Mouse (Mus musculus) lung, postnatal 0 days (tissue): ENCODE results near the gene Slc38a2. TPM values are rescaled to one million over a fixed set of nuclear protein-coding genes. Genes with fewer than 3 reads are reported as not detected.
A peak's percentile ranks its signal among the peaks of the same experiment; 100 is the strongest.

ENCODE experiments used
- ATAC-seq: fragments of 200-750 bp; cut with Nextera tagmentation; 2 replicates; pipeline ENCODE4 v1.8.0; 2017; ENCODE audit warnings: moderate library complexity
- DNase-seq: peaks from one replicate; pipeline ENCODE4 v3.0.0-alpha.2; 2016; ENCODE audit warnings: low spot score
- H3K27ac ChIP-seq: fragments of 300-500 bp; sonication (generic); 2 replicates; pipeline ENCODE4 v1.5.1; 2014; ENCODE audit warnings: antibody characterized with exemption, mild to moderate bottlenecking, low read length, mixed read lengths
- H3K27me3 ChIP-seq: fragments of 300-500 bp; sonication (generic); replicated peaks from 2 replicates; pipeline ENCODE4 v1.6.1; 2014; ENCODE audit warnings: low read length, mixed read lengths; ENCODE audit not compliant: insufficient read depth
- H3K36me3 ChIP-seq: fragments of 300-500 bp; sonication (generic); 2 replicates; pipeline ENCODE4 v1.6.1; 2014; ENCODE audit warnings: low read length, mixed read lengths; ENCODE audit not compliant: insufficient read depth
- H3K4me1 ChIP-seq: fragments of 300-500 bp; sonication (generic); 2 replicates; pipeline ENCODE4 v1.6.1; 2014; ENCODE audit warnings: antibody characterized with exemption, low read depth, low read length, mixed read lengths; ENCODE audit not compliant: insufficient read depth
- H3K4me2 ChIP-seq: fragments of 300-500 bp; sonication (generic); replicated peaks from 2 replicates; pipeline ENCODE4 v1.6.1; 2014; ENCODE audit warnings: low read depth, mild to moderate bottlenecking, low read length, moderate library complexity, mixed read lengths
- H3K4me3 ChIP-seq: fragments of 300-500 bp; sonication (generic); 2 replicates; pipeline ENCODE4 v1.5.1; 2014; ENCODE audit warnings: low read depth, low read length
- H3K9ac ChIP-seq: fragments of 300-500 bp; sonication (generic); replicated peaks from 2 replicates; pipeline ENCODE4 v1.6.1; 2014; ENCODE audit warnings: low read depth, mild to moderate bottlenecking
- H3K9me3 ChIP-seq: fragments of 300-500 bp; sonication (generic); 2 replicates; pipeline ENCODE4 v1.6.1; 2016; ENCODE audit warnings: low read length, mixed read lengths
- CTCF ChIP-seq: IDR thresholded peaks from 2 replicates; pipeline ENCODE4 v1.5.1; 2016; ENCODE audit warnings: antibody characterized with exemption, mild to moderate bottlenecking
- EP300 ChIP-seq: IDR thresholded peaks from 2 replicates; pipeline ENCODE4 v1.6.1; 2016; ENCODE audit warnings: antibody characterized with exemption, mild to moderate bottlenecking, control low read depth
- WGBS: fragments of 180-500 bp; shearing (Covaris S2); extraction: QIAGEN DNeasy Blood & Tissue Kit; methylation state at CpG from one replicate; pipeline ENCODE4 v1.1.7; 2014; 5-methylcytosine and 5-hydroxymethylcytosine counted together
- polyA plus RNA-seq: library from polyadenylated mRNA; unstranded; fragments of >200 nt; fragmentation: Nextera tagmentation; extraction: Ambion mirVana; gene quantifications from 2 replicates; pipeline ENCODE4 v1.2.1, GENCODE M21; 2015

Slc38a2 gene
- polyA plus RNA-seq, 1 experiment from 2014 or later = 66.6 TPM

DNA sequence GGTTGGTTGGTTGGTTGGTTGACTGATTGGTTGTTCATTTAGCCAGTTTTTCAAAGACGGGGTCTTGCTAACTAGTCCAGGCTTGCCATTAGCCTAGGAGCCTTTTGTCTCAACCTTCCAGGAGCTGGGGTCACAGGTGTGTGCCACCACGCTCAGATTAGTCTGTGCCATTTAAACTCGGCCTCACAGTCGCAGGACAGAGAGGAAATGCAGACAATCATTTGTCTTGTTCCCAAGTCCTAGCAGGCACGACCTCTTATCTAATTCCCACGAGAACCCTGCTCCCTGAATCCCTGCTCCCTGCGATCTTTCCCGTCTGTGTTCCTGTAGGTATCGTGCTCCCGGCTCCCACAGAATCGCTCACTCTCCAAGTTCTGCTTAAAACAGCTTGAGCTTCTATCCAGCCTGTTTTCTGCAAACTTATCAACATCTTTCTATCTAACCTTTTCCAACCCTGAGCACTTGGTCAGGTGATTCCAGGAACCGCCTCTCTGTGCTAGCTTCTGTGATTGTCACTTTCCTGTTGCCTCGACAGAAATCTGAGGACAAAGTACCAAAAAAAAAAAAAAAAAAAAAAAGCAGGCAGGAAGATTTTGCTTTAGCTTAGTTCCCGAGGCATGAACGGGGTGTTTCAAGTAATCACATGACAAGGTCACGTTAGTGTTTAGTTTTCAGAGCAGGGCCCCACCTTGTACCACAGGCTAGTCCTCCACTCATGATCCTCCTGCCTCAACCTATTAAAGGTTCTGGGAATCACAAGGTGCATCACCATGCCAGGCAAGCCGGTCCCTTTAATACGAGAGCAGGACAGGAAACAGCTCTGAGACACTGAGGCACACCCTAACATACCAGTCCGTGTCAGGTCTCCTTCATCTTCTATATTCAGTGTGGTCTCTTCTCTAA is 20.4 kb downstream of the Slc38a2 start:
- Histone ChIP-seq H3K9me3 (no peaks in the 10 kb centered on the region), H3K4me3 (no peak overlapping the region), H3K27ac (no peak overlapping the region), H3K36me3 (no peaks in the 10 kb centered on the region), H3K9ac (no peak overlapping the region), H3K27me3 (no peaks in the 10 kb centered on the region), H3K4me2 (no peak overlapping the region), H3K4me1 (no peaks in the 10 kb centered on the region)
- 46% methylated on average over 19 of the region's 19 CpGs for WGBS
- no peak for ATAC-seq
- DNase-seq = no peak
- TF ChIP-seq EP300 = no peak
- no peak for TF ChIP-seq CTCF

DNA sequence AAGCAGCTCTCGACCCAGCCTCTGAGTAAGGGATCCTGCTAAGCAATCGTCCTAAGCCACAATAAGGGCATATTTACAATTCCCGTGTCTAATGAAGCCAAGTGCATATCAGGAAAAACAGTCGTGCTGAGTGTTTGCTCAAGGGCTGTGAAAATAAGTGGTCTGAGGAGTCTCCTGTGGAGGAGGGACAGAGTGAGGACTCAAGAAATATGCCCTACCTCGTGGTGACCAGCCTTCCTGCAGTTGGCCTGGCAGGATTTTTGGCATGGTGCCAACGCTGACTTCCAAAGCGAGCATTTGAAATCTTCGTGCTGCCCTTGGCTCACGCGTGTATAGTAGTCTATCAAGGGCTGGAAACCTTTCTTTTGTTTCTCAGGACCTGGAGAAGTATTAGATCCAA is 23.0 kb downstream of the Slc38a2 start:
- DNase-seq (peak; percentile 94), ATAC-seq (peak; percentile 97)
- no peak overlapping the region for H3K4me3 ChIP-seq

DNA sequence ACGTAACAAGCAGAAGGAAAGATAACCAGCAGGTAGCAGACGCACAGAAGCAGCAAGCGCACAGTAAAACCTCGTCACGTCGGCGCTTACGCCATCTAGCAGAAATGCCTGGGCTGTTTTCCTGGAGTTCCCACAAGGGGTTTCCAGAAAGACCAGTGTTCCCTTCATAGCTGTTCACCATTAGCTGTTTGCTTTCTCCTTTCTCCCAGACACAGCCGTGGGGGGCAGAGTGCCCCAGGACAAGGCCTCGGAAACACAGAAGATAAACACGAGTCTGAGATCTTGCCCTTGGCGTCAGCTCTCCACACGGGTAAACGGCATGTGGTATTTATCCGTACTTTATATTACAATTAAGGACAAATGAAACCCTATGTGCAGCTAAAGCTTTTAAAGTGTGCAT is 23.8 kb downstream of the Slc38a2 start:
- no peaks in the 10 kb centered on the region for H3K9me3 ChIP-seq
- DNase-seq = peak; percentile 35
- peak; percentile 13; the same call in 1 of the 2 replicates for ATAC-seq
- H3K9ac ChIP-seq = no peak overlapping the region
- no peaks in the 10 kb centered on the region for H3K36me3 ChIP-seq
- no peaks in the 10 kb centered on the region for H3K4me1 ChIP-seq
- no peaks in the 10 kb centered on the region for H3K27me3 ChIP-seq
- no peak overlapping the region for H3K4me3 ChIP-seq
- TF ChIP-seq EP300 (no peak), CTCF (no peak)
- WGBS = 53% methylated on average over 15 of the region's 15 CpGs
- H3K27ac ChIP-seq = peak overlapping the region; percentile 63
- H3K4me2 ChIP-seq = 0 out of 2 replicates have a peak overlapping the region, but pooled peaks have one; percentile 0

More for the DNA sequence above, 23.0 kb downstream of the Slc38a2 start:
- no peak; the same call in 1 of the 2 replicates for TF ChIP-seq CTCF
- peak; percentile 63; the same call in 1 of the 2 replicates for TF ChIP-seq EP300
- Histone ChIP-seq H3K4me1 (no peaks in the 10 kb centered on the region), H3K9ac (no peak overlapping the region), H3K9me3 (no peaks in the 10 kb centered on the region), H3K27me3 (no peaks in the 10 kb centered on the region), H3K36me3 (no peaks in the 10 kb centered on the region), H3K4me2 (peak overlapping the region; percentile 0; the same call in 1 of the 2 replicates), H3K27ac (peak overlapping the region; percentile 63; the same call in 1 of the 2 replicates)
- WGBS = 20% methylated on average over 10 of the region's 10 CpGs

DNA sequence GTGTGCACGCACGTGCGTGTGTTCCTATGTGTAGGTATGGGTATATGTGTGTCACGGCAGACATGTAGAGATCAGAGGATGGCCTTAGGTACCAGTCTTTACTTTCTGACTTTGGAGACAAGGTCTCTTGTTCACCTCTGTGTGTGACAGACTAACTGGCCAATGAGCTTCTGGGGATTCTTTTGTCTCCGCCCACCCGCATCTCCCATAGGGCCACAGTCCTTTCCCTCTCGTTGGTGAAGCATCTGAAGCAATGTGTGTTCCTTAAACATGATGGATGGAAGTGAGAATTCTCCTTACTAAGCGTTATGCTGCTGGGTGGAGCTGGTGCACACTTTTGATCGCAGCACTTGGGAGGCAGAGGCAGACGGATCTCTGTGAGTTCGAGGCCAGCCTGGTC is 24.5 kb downstream of the Slc38a2 start:
- Histone ChIP-seq H3K27me3 (no peaks in the 10 kb centered on the region), H3K27ac (no peak overlapping the region), H3K9ac (no peak overlapping the region), H3K9me3 (no peaks in the 10 kb centered on the region), H3K4me1 (no peaks in the 10 kb centered on the region), H3K36me3 (no peaks in the 10 kb centered on the region), H3K4me2 (no peak overlapping the region), H3K4me3 (no peak overlapping the region)
- ATAC-seq (no peak), DNase-seq (peak; percentile 27)
- TF ChIP-seq CTCF = no peak
- TF ChIP-seq EP300 = no peak
- 81% methylated on average over 11 of the region's 11 CpGs for WGBS

DNA sequence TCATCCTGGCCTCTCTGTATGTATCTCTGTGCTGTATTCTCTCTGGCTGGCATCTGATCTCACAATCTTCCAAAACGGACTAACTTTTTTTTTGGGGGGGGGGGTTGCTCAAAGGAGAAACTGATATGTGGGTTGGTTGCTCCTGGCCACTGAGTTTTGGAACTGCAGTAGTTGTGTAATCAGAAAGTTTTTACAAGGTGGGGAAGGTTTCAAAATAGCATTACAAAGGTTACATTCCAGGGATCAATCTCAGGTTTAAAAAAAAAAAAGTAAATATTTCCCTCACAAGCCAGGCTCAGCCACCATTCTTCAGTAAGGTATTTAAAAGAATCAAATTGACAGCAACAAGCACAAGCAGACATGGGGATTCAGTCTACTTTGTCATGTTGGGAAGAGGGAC is 25.4 kb downstream of the Slc38a2 start:
- Histone ChIP-seq H3K27ac (no peak overlapping the region), H3K4me3 (no peak overlapping the region), H3K4me2 (no peak overlapping the region), H3K36me3 (no peaks in the 10 kb centered on the region), H3K9me3 (no peaks in the 10 kb centered on the region), H3K9ac (no peak overlapping the region), H3K4me1 (no peaks in the 10 kb centered on the region), H3K27me3 (no peaks in the 10 kb centered on the region)
- no peak for TF ChIP-seq CTCF
- TF ChIP-seq EP300 = no peak
- WGBS = 63% methylated on average over 1 of the region's 1 CpGs
- ATAC-seq = no peak
- peak; percentile 42 for DNase-seq

DNA sequence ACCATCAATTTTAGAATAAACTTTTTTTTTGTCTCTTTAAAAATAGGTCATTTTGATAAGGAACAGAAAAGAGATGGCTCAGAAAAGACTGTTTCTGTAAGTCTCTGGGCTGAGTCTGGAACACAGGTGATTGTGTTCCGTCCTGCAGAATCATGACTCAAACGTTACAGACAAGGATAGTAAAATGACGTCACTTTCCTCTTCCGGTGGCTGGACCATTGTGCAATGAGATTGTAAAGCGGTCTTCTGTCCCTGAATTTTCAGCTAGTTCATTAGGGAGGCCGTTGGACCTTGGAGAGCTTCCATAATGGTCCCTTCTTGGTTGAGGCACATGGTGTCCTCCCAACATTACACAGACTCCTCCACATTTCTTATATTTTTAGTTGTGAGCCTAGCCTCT is 29.8 kb downstream of the Slc38a2 start:
- Histone ChIP-seq H3K9me3 (no peaks in the 10 kb centered on the region), H3K27me3 (no peaks in the 10 kb centered on the region), H3K36me3 (no peaks in the 10 kb centered on the region), H3K9ac (no peak overlapping the region), H3K4me2 (no peak overlapping the region), H3K27ac (no peak overlapping the region), H3K4me3 (no peak overlapping the region), H3K4me1 (0 out of 2 replicates have a peak, but pooled peaks cover 5% of the 10 kb centered on the region)
- ATAC-seq (no peak), DNase-seq (no peak)
- 72% methylated on average over 6 of the region's 6 CpGs for WGBS
- no peak for TF ChIP-seq CTCF
- no peak for TF ChIP-seq EP300
